Mouse (Mus musculus) hindbrain, postnatal 0 days (tissue): ENCODE data around the gene Atp2b2. TPM values are rescaled to one million over a fixed set of nuclear protein-coding genes. Genes with fewer than 3 reads are reported as not detected.
A peak's percentile ranks its signal among the peaks of the same experiment; 100 is the strongest.

Source experiments
- ATAC-seq: fragments of 200-750 bp; cut with Nextera tagmentation; 2 replicates; pipeline ENCODE4 v1.8.0; 2017; ENCODE audit warnings: mild to moderate bottlenecking, moderate TSS enrichment, moderate library complexity
- DNase-seq: peaks from one replicate; pipeline ENCODE4 v3.0.0-alpha.2; 2015; ENCODE audit warnings: low spot score
- H3K27ac ChIP-seq: fragments of 300-500 bp; sonication (generic); 2 replicates; pipeline ENCODE4 v1.5.1; 2014; ENCODE audit warnings: mild to moderate bottlenecking
- H3K27me3 ChIP-seq: fragments of 300-500 bp; sonication (generic); 2 replicates; pipeline ENCODE4 v1.6.1; 2014; ENCODE audit warnings: low read length, mixed read lengths; ENCODE audit not compliant: insufficient read depth
- H3K36me3 ChIP-seq: fragments of 300-500 bp; sonication (generic); 2 replicates; pipeline ENCODE4 v1.6.1; 2014; ENCODE audit warnings: low read length, mixed read lengths; ENCODE audit not compliant: insufficient read depth
- H3K4me1 ChIP-seq: fragments of 300-500 bp; sonication (generic); 2 replicates; pipeline ENCODE4 v1.6.1; 2014; ENCODE audit warnings: antibody characterized with exemption, low read length, mixed read lengths; ENCODE audit not compliant: insufficient read depth
- H3K4me2 ChIP-seq: fragments of 300-500 bp; sonication (generic); 2 replicates; pipeline ENCODE4 v1.6.1; 2014; ENCODE audit warnings: low read depth, mild to moderate bottlenecking, low read length, moderate library complexity, mixed read lengths
- H3K4me3 ChIP-seq: fragments of 300-500 bp; sonication (generic); 2 replicates; pipeline ENCODE4 v1.5.1; 2014; ENCODE audit warnings: low read length
- H3K9ac ChIP-seq: fragments of 300-500 bp; sonication (generic); replicated peaks from 2 replicates; pipeline ENCODE4 v1.6.1; 2014; ENCODE audit warnings: mild to moderate bottlenecking, low read length, moderate library complexity, mixed read lengths
- H3K9me3 ChIP-seq: fragments of 300-500 bp; sonication (generic); 2 replicates; pipeline ENCODE4 v1.6.1; 2016; ENCODE audit warnings: low read length, mixed read lengths
- CTCF ChIP-seq: IDR thresholded peaks from 2 replicates; pipeline ENCODE4 v1.5.1; 2016; ENCODE audit warnings: antibody characterized with exemption, control low read depth, low read depth
- WGBS: fragments of 180-500 bp; shearing (Covaris S2); extraction: QIAGEN DNeasy Blood & Tissue Kit; methylation state at CpG from one replicate; pipeline ENCODE4 v1.1.7; 2014; 5-methylcytosine and 5-hydroxymethylcytosine counted together
- polyA plus RNA-seq: library from polyadenylated mRNA; unstranded; fragments of >200 nt; fragmentation: Nextera tagmentation; extraction: Ambion mirVana; gene quantifications from 2 replicates; pipeline ENCODE4 v1.2.1, GENCODE M21; 2015
- total RNA-seq: library from RNA; depleted of rRNA; stranded (reverse); fragments of >200 nt; gene quantifications from 2 replicates; pipeline ENCODE4 v1.2.3, GENCODE M21; 2014

The Atp2b2 gene
- total and polyA plus RNA-seq, 2 experiments from 2014 or later: 58.8 to 127 TPM

DNA sequence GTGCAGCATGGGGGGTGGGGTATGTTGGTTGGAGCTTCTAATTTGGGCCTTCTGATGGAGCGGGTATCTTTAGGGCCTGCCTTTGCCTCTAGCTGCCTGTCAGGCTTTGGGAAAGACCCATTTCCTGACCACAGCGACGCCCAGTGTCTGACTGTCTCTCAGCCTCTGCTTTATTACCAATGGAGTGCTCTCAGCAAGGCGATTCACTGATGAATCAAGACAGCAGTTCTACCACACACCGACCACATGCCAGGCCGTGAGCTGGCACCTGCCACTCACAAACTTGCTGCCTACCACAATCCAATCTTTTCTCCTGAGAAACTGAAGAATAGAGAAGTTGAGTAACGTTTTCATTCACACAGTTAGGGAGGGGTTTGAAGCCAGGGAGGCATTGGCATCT is 256.8 kb downstream of the Atp2b2 start:
- no peak overlapping the region for H3K4me3 ChIP-seq
- no peak overlapping the region for H3K4me2 ChIP-seq
- H3K9ac ChIP-seq: no peak overlapping the region
- DNase-seq (no peak), ATAC-seq (no peak)
- no peak overlapping the region for H3K27ac ChIP-seq
- no peaks in the 10 kb centered on the region for H3K4me1 ChIP-seq
- no peaks in the 10 kb centered on the region for H3K27me3 ChIP-seq
- no peak for TF ChIP-seq CTCF
- no peaks in the 10 kb centered on the region for H3K9me3 ChIP-seq
- H3K36me3 ChIP-seq: peaks cover 33% of the 10 kb centered on the region
- 83% methylated on average over 7 of the region's 7 CpGs for WGBS

DNA sequence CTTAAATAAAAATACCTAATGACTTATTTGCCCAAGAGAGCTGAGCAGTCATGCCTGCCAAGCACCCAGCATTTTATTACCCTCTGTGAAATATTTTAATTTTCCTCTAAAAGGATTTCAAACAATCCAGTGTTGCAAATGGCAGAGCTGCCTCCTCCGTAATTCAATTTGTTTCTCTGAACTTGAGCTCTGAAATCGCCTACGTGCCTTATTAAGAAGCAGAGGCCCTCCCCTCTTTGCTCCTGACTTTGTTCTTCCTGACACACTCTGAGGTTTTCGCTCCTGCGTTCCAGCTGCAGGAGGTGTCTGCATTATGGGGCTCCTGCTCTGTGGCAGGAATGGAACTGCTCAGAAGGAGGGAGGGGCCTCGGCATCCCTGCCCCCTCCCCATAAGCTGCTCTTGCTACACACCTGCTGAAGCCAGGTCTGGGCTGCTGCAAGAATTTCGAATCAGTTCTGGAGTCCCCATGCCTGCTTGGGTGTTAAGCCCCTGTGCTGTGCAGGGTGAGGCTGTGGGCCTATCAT is 264.1 kb downstream of the Atp2b2 start:
- H3K4me1 ChIP-seq: no peaks in the 10 kb centered on the region
- no peak for DNase-seq
- no peak overlapping the region for H3K4me2 ChIP-seq
- H3K36me3 ChIP-seq: peaks cover 17% of the 10 kb centered on the region
- no peak for ATAC-seq
- H3K9me3 ChIP-seq: no peaks in the 10 kb centered on the region
- WGBS: 67% methylated on average over 7 of the region's 7 CpGs
- no peak overlapping the region for H3K27ac ChIP-seq
- TF ChIP-seq CTCF: no peak
- no peak overlapping the region for H3K9ac ChIP-seq
- H3K4me3 ChIP-seq: no peak overlapping the region
- H3K27me3 ChIP-seq: no peaks in the 10 kb centered on the region

DNA sequence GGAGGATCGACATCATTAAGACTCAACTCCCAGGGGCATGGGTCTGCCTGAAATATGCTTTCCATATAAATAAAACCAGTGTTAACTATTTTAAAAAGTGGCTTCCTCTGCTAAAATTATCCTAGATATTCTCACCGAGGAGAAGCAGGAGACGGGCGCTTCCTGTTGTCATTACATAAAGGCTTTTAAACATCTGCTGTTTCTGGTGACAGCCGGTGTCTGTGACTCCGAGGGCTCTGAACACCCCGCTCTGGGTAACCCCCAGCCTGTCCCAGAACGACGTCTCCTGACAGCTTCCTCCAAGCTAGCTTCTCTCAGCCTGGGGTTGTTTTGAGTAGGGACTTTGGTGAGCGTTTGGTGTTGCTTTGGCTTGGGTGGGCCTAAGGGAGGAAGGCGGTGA is 273.6 kb downstream of the Atp2b2 start:
- TF ChIP-seq CTCF: no peak
- ATAC-seq (no peak), DNase-seq (peak; percentile 19)
- Histone ChIP-seq H3K4me1 (no peaks in the 10 kb centered on the region), H3K36me3 (peaks cover 23% of the 10 kb centered on the region; the same call in 1 of the 2 replicates), H3K4me2 (no peak overlapping the region), H3K27ac (no peak overlapping the region), H3K9me3 (no peaks in the 10 kb centered on the region), H3K27me3 (no peaks in the 10 kb centered on the region), H3K9ac (no peak overlapping the region), H3K4me3 (no peak overlapping the region)
- 61% methylated on average over 11 of the region's 11 CpGs for whole genome bisulfite sequencing

DNA sequence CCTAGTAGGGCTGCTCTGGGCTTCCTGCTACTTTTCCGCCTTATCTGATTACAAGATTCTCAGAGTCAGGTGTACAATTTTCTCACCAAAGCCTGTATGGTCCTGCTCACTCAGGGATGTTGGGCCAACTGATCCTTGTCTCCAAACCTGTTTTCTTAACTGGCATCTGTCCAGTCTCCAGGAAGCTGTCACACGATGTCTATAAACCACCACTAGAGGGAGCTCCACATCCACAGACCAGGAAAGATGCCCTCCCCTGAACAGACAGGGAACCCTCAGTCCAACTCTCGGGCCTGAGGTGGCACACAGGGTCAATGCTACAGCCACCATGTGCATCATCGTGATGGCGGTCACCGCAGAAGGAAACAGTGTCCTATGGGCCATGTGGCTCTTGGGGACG is 280.8 kb downstream of the Atp2b2 start:
- ATAC-seq (peak; percentile 66), DNase-seq (peak; percentile 87)
- H3K36me3 ChIP-seq: peaks cover 33% of the 10 kb centered on the region
- no peak overlapping the region for H3K9ac ChIP-seq
- 27% methylated on average over 7 of the region's 7 CpGs for WGBS
- H3K4me2 ChIP-seq: no peak overlapping the region
- H3K27ac ChIP-seq: no peak overlapping the region
- TF ChIP-seq CTCF: peak; percentile 95
- H3K4me3 ChIP-seq: no peak overlapping the region
- no peaks in the 10 kb centered on the region for H3K9me3 ChIP-seq
- H3K27me3 ChIP-seq: no peaks in the 10 kb centered on the region
- no peaks in the 10 kb centered on the region for H3K4me1 ChIP-seq

DNA sequence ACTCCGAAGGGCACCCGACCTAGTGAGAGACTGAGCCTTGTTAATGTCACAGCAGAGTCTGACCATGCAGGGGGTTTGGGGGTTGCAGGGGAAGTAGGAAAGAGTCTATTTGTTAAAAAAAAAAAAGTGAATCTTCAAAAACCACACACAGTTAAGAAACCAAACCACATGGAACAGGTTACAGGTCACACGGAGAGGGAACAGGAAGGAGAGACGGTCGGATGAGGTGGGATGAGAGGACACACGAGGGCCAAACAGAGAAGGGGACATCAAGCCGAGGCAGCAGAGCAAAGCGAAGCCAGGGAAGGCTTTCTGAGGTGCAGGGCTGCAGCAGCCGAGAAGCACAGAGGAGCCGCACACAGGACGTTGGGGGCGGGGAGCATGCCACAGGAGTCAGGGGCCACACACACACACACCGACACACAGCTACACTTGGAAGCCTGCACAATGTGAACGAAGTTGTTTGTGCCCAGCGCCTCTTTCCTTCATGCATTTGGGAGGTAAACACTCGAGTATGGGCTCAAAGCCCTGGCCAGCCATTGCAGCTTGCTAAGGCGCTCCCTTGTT is 293.2 kb downstream of the Atp2b2 start:
- Histone ChIP-seq H3K4me2 (no peak overlapping the region), H3K9ac (no peak overlapping the region), H3K27ac (no peak overlapping the region), H3K36me3 (peaks cover 28% of the 10 kb centered on the region), H3K4me3 (no peak overlapping the region), H3K9me3 (no peaks in the 10 kb centered on the region), H3K27me3 (no peaks in the 10 kb centered on the region), H3K4me1 (no peaks in the 10 kb centered on the region)
- TF ChIP-seq CTCF: no peak
- no peak for ATAC-seq
- WGBS: 63% methylated on average over 17 of the region's 17 CpGs
- no peak for DNase-seq

GRCm38 (mm10) chr6:113748351-113748750 is 294.1 kb downstream of the Atp2b2 start:
- WGBS: 39% methylated on average over 26 of the region's 26 CpGs
- Histone ChIP-seq H3K4me1 (no peaks in the 10 kb centered on the region), H3K4me2 (no peak overlapping the region), H3K36me3 (peaks cover 22% of the 10 kb centered on the region), H3K9me3 (no peaks in the 10 kb centered on the region), H3K27ac (no peak overlapping the region), H3K9ac (no peak overlapping the region), H3K27me3 (no peaks in the 10 kb centered on the region), H3K4me3 (no peak overlapping the region)
- no peak for TF ChIP-seq CTCF
- DNase-seq (no peak), ATAC-seq (no peak)

- DNase-seq: no peak
- no peak for TF ChIP-seq CTCF
- no peak overlapping the region for H3K4me2 ChIP-seq
- ATAC-seq: no peak
- no peak overlapping the region for H3K4me3 ChIP-seq
- H3K9ac ChIP-seq: no peak overlapping the region
- H3K9me3 ChIP-seq: no peaks in the 10 kb centered on the region
- 84% methylated on average over 14 of the region's 14 CpGs for WGBS
- no peaks in the 10 kb centered on the region for H3K4me1 ChIP-seq
- peaks cover 21% of the 10 kb centered on the region for H3K36me3 ChIP-seq
- H3K27ac ChIP-seq: no peak overlapping the region
- no peaks in the 10 kb centered on the region for H3K27me3 ChIP-seq
Measured at GRCm38 (mm10) chr6:113747284-113747683, 295.1 kb downstream of the Atp2b2 start.
